In the genomic region with DNA sequence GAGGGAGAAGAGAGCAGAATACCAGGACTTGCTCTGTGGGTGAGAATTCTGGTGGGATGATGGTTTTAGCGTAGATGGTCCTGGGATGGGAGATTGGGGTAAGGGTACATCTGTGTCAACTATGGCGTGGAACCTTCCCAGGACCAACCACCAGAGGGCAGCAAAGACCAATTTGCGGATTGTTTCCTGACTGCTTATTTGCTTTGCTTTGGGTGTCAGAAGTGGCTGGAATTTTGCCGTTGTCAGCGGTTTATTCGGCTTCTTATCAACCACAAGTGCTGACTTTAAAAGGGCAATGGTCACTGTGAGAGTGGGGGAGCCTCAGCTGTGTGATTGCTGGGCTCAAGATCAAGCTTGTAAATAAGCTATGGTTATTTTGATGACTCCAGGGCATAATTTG, we compare ENCODE assay signal across 1 mouse cellular context.
TF ChIP-seq lines count a peak whose summit lies in the region.

No protein-coding gene starts in this region.

TF ChIP-seq in MEL, 35 proteins besides CTCF, POLR2A, EP300 and RAD21 (continued from another document):
- TF ChIP-seq TCF12 (IDR thresholded peaks at IDR 0.05; ENCODE audit: low read depth, low read length) (no peak), NELFE (IDR thresholded peaks at IDR 0.05; ENCODE audit: low read depth, low read length) (no peak), KAT2A (conservative IDR thresholded peaks at IDR 0.05; ENCODE audit: low read depth, low read length) (no peak), ZC3H11A (IDR thresholded peaks at IDR 0.05; ENCODE audit: low read depth, low read length) (peak; percentile 99), ELF1 (IDR thresholded peaks at IDR 0.05; ENCODE audit: low read depth, low read length) (no peak), MEF2A (IDR thresholded peaks at IDR 0.05; ENCODE audit: extremely low read depth, insufficient replicate concordance, low read depth, low read length, poor library complexity, severe bottlenecking) (no peak), HCFC1 (IDR thresholded peaks at IDR 0.05; ENCODE audit: low read depth, low read length) (no peak), MXI1 (IDR thresholded peaks at IDR 0.05; ENCODE audit: low read depth, low read length) (no peak), USF2 (IDR thresholded peaks at IDR 0.05; ENCODE audit: borderline replicate concordance in 1 of 2, insufficient read depth in 1 of 2, low read depth in 1 of 2, low read length in 2 of 2) (no peak), MAX (IDR thresholded peaks at IDR 0.05; ENCODE audit: low read length) (no peak), MYB (IDR thresholded peaks at IDR 0.05; ENCODE audit: low read depth, low read length) (no peak), USF1 (IDR thresholded peaks at IDR 0.05; ENCODE audit: low read depth, low read length) (no peak), CHD1 (IDR thresholded peaks at IDR 0.05; ENCODE audit: low read depth, low read length) (no peak)
